Mouse (Mus musculus) liver, adult 2 months (tissue): ENCODE data around the gene Spred2. TPM values are rescaled to one million over a fixed set of nuclear protein-coding genes. Genes with fewer than 3 reads are reported as not detected.

Experiments used
- DNase-seq: peaks from one replicate; pipeline ENCODE4 v3.0.0-alpha.2; 2011; ENCODE audit warnings: low read depth, low spot score; ENCODE audit errors: extremely low read depth
- H3K27ac ChIP-seq: fragments of 200-500 bp; replicated peaks from 2 replicates; pipeline ENCODE4 v1.5.1; 2012; ENCODE audit warnings: low read depth, mild to moderate bottlenecking, control low read depth, inconsistent platforms, low read length; ENCODE audit not compliant: insufficient read depth
- H3K27me3 ChIP-seq: fragments of 200-500 bp; 2 replicates; pipeline ENCODE4 v1.6.1; 2012; ENCODE audit warnings: mild to moderate bottlenecking, moderate library complexity, low read length, inconsistent platforms; ENCODE audit not compliant: control insufficient read depth, insufficient read depth
- H3K36me3 ChIP-seq: fragments of 200-500 bp; 2 replicates; pipeline ENCODE4 v1.6.1; 2012; ENCODE audit warnings: low read length, inconsistent platforms; ENCODE audit not compliant: control insufficient read depth, insufficient read depth
- H3K4me1 ChIP-seq: fragments of 200-500 bp; 2 replicates; pipeline ENCODE4 v1.6.1; 2011; ENCODE audit warnings: low read length; ENCODE audit not compliant: control insufficient read depth, insufficient read depth
- H3K4me3 ChIP-seq: fragments of 200-500 bp; 2 replicates; pipeline ENCODE4 v1.5.1; 2011; ENCODE audit warnings: low read depth, mild to moderate bottlenecking, control low read depth, low read length, moderate library complexity; ENCODE audit not compliant: insufficient read depth
- H3K79me2 ChIP-seq: fragments of 200-500 bp; 2 replicates; pipeline ENCODE4 v1.6.1; 2012; ENCODE audit warnings: inconsistent platforms, mild to moderate bottlenecking, low read length, moderate library complexity; ENCODE audit not compliant: control insufficient read depth, insufficient read depth
- H3K9ac ChIP-seq: fragments of 200-500 bp; 2 replicates; pipeline ENCODE4 v1.6.1; 2012; ENCODE audit warnings: low read depth, mild to moderate bottlenecking, control low read depth, inconsistent platforms, low read length
- CTCF ChIP-seq: fragments of 200-500 bp; IDR thresholded peaks from 2 replicates; pipeline ENCODE4 v1.5.1; 2011; ENCODE audit warnings: low read depth, low read length, control low read depth
- POLR2A ChIP-seq: fragments of 200-500 bp; IDR thresholded peaks from 2 replicates; pipeline ENCODE4 v1.6.1; 2011; ENCODE audit warnings: low read length, control low read depth; ENCODE audit not compliant: insufficient read depth; ENCODE audit errors: extremely low read depth
- WGBS: fragments of 180-500 bp; shearing (Covaris S2); methylation state at CpG from one replicate; pipeline ENCODE4 v1.1.7; 2018; 5-methylcytosine and 5-hydroxymethylcytosine counted together
- polyA plus RNA-seq: library from polyadenylated mRNA; depleted of rRNA; stranded (reverse); fragments of >200 nt; gene quantifications from 2 replicates; pipeline ENCODE4 v1.2.3, GENCODE M21; 2012
- total RNA-seq: library from RNA; depleted of rRNA; stranded (reverse); fragments of >200 nt; gene quantifications from 2 replicates; pipeline ENCODE4 v1.2.3, GENCODE M21; 2014

Spred2 gene
- total and polyA plus RNA-seq, 2 experiments = 3.1 to 5.2 TPM

DNA sequence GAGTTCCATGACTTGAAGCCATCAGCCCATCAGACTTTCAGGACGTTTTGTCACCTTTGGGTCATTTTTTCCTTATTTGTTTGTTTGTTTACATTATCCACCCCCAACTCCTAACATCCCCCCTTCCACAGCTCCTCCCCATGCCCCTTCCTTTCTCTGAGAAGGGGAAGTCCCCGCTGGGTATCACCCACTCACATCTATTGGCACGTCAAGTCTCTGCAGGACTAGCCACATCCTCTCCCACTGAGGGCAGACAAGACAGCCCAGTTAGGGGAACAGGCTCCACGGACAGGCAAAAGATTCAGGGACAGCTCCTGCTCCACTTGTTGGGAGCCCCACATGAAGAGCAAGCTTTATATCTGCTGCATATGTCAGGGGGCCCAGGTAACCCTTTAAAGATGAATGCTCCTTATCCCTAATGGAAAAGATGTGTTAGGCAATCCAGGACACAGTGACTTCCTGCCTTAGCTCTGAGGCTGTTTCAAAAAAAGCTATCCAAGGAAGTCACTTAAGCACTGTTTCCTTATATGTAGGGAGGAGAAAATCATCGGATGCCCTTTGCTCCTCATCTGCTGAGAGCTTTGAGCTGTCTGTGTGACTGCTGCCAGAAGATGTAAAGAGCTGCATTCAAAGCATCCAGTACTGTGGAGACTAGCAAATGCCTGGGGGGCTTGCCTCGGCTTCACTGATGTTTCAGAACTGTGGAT, 33.3 kb upstream of the Spred2 start:
- Histone ChIP-seq H3K36me3 (no peaks in the 10 kb centered on the region), H3K79me2 (no peaks in the 10 kb centered on the region), H3K27me3 (no peaks in the 10 kb centered on the region), H3K9ac (no peak overlapping the region), H3K27ac (no peak overlapping the region), H3K4me1 (peaks cover 2% of the 10 kb centered on the region; the same call in 1 of the 2 replicates), H3K4me3 (no peak overlapping the region)
- TF ChIP-seq POLR2A = no peak
- no peak for TF ChIP-seq CTCF
- 56% methylated on average over 6 of the region's 6 CpGs for WGBS
- no peak for DNase-seq

DNA sequence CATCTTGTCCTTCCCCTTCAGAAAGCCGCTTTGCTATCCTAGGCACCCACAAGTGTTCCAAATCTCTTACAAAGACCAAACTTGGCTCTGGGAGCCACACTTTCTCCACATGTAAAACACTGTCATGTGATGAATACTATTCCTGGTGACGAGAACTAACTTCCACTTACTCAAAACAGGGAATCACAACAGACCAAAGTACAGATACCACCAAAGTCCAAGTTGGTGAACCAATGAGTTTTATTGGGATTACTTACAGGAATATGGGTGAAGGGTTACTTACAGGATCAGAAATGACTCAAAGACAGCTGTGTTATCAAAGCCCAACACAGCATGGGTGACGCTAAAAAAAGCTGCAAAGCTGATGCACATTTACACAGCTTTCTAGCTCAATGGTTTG, 30.9 kb upstream of the Spred2 start:
- Histone ChIP-seq H3K27me3 (no peaks in the 10 kb centered on the region), H3K9ac (no peak overlapping the region), H3K4me3 (no peak overlapping the region), H3K27ac (no peak overlapping the region), H3K79me2 (no peaks in the 10 kb centered on the region), H3K36me3 (no peaks in the 10 kb centered on the region), H3K4me1 (peaks cover 2% of the 10 kb centered on the region; the same call in 1 of the 2 replicates)
- DNase-seq = peak; percentile 60
- 66% methylated on average over 3 of the region's 3 CpGs for WGBS
- TF ChIP-seq POLR2A = no peak
- TF ChIP-seq CTCF = no peak

DNA sequence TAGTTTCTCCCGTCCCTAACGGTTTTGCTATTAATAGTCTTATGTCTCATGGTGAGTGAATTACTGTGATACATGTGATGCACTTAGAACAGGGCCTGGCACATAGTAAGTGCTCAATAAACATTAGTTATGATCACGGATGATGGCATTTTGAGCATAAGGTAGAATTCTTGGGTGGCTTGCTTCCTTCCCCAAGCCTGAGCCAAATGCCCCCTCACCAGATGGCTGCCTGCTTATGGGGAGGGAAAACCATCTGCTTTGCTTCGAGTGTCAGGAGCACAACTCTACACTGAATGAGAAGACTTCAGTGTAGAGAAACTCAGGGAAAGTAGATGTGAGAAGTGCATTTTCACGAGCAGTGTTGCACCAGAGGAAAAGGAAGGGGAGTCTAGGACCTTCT, 24.6 kb upstream of the Spred2 start:
- WGBS = 86% methylated on average over 5 of the region's 5 CpGs
- DNase-seq = no peak

DNA sequence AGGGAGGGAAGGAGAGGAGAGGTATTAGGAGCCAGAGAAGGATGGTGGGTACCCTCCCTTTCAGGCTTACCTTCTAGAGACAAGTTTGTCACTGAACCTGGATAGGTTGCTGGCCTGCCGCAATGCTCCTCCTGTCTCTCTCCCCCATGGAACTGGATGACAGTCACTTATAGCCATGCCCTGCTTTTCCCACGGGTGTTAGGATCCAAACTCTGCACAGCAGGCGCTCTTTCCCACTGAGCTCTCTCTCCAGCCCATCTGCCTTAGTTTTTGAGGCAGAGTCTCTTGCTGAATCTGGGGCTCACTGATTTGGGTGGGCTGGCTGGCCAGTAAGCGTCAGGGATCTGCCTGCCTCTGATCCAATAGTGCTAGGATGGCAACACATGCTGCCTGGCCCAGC, 23.5 kb upstream of the Spred2 start:
- Histone ChIP-seq H3K4me1 (no peaks in the 10 kb centered on the region), H3K36me3 (no peaks in the 10 kb centered on the region), H3K27me3 (no peaks in the 10 kb centered on the region), H3K79me2 (no peaks in the 10 kb centered on the region), H3K27ac (no peak overlapping the region), H3K9ac (no peak overlapping the region), H3K4me3 (no peak overlapping the region)
- DNase-seq = no peak
- 86% methylated on average over 4 of the region's 4 CpGs for WGBS
- TF ChIP-seq CTCF = no peak
- no peak for TF ChIP-seq POLR2A

More for the DNA sequence above, 24.6 kb upstream of the Spred2 start:
- H3K27me3 ChIP-seq = no peaks in the 10 kb centered on the region
- H3K4me1 ChIP-seq = no peaks in the 10 kb centered on the region
- H3K4me3 ChIP-seq = no peak overlapping the region
- H3K27ac ChIP-seq = no peak overlapping the region
- H3K79me2 ChIP-seq = no peaks in the 10 kb centered on the region
- H3K9ac ChIP-seq = no peak overlapping the region
- H3K36me3 ChIP-seq = no peaks in the 10 kb centered on the region
- TF ChIP-seq CTCF = no peak
- no peak for TF ChIP-seq POLR2A

DNA sequence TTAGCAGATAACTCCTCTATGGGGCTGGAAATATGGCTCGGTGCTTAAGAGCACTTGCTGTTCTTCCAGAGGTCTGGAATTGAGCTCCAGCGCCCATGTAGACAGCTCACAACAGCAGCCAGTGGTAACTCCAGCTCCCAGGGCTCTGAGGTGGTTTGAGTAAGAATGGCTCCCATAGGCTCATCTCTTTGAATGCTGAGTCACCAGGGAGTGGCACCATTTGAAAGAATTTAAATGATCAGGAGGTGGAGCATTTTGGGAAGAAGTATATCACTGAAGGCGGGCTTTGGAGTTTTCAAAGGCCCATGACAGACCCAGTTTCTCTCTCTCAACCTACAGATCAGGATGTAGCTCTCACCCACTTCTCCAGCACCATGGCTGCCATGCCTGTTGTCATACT, 13.0 kb upstream of the Spred2 start:
- no peak overlapping the region for H3K9ac ChIP-seq
- H3K36me3 ChIP-seq = no peaks in the 10 kb centered on the region
- 97% methylated on average over 3 of the region's 3 CpGs for WGBS
- DNase-seq = no peak
- no peak overlapping the region for H3K27ac ChIP-seq
- no peak overlapping the region for H3K4me3 ChIP-seq
- TF ChIP-seq POLR2A (no peak), CTCF (no peak)
- no peaks in the 10 kb centered on the region for H3K27me3 ChIP-seq
- no peaks in the 10 kb centered on the region for H3K79me2 ChIP-seq
- H3K4me1 ChIP-seq = no peaks in the 10 kb centered on the region

DNA sequence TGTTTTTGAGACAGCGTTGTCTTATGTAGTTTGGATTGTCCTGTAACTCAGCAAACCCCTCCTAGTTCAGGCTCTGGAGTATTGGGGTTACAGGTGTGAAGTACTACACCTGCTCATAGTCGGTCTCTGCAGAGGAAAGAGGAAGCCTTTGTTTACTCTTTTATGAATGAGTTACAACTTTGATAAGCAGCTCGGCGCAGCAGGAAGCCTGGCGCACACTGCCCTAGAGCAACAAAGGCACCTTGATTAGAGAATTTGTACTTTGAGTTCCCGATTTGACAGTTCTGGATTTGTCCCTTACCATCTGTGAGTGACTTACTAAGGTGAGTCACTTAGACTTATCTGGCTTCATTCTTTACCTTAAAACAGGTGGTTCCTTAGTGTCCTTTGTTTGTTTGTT, 12.0 kb upstream of the Spred2 start:
- WGBS = 40% methylated on average over 6 of the region's 6 CpGs
- TF ChIP-seq CTCF (no peak), POLR2A (no peak)
- Histone ChIP-seq H3K27ac (no peak overlapping the region), H3K9ac (no peak overlapping the region), H3K36me3 (no peaks in the 10 kb centered on the region), H3K4me1 (no peaks in the 10 kb centered on the region), H3K79me2 (no peaks in the 10 kb centered on the region), H3K4me3 (no peak overlapping the region), H3K27me3 (no peaks in the 10 kb centered on the region)
- DNase-seq = no peak
